Mouse (Mus musculus): ENCODE measurements around the gene N4bp2. TPM values are rescaled to one million over a fixed set of nuclear protein-coding genes. Genes with fewer than 3 reads are reported as not detected.

N4bp2 gene
- total and polyA plus RNA-seq, 3 experiments: 13.1 to 16.4 (median 15.1) TPM

DNA sequence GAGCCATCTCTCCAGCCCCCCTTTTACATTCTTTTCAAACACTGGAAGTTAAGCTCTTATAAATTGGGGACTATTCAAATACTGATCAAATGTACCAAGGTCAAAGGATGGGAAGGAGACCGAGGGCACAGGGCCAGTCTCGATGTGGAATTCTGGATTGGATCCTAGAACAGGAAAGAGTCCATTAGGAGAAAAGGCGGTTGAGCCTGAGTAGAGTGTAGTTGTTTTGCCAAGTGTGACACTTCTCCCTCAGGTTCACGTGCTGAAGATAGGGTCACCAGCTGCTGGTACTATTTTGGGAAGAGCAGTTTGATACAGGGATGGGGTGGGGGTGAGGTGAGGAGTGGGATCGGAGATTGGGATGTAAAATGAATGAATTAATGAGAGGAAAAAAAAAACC, 7.5 kb upstream of the N4bp2 start:
- H3K9ac ChIP-seq (ENCODE audit: insufficient read depth, low read depth): no peak overlapping the region
- no peaks in the 10 kb centered on the region for H3K79me2 ChIP-seq (replicated peaks; ENCODE audit: control insufficient read depth, extremely low read depth, insufficient read depth, poor library complexity, severe bottlenecking)
- H3K9me3 ChIP-seq (replicated peaks; ENCODE audit: low read length): no peaks in the 10 kb centered on the region
- H3K36me3 ChIP-seq (replicated peaks in 1 of 2; ENCODE audit: control insufficient read depth in 1 of 2, insufficient read depth in 1 of 2, low read length in 1 of 2): no peaks in the 10 kb centered on the region
- no peaks in the 10 kb centered on the region for H3K27me3 ChIP-seq (replicated peaks)
- DNase-seq (ENCODE audit: extremely low read depth): no peak
- H3K4me2 ChIP-seq (ENCODE audit: insufficient read depth, low read depth, poor library complexity, severe bottlenecking): no peak overlapping the region
- 0 out of 4 replicates have a peak, but pooled peaks cover 0 to 2% of the 10 kb centered on the region in 2 experiments for H3K4me1 ChIP-seq (ENCODE audit: control insufficient read depth in 1 of 2, insufficient read depth in 2 of 2)
- dilution Hi-C loops (cut with MboI; ENCODE audit: extremely low pct_ligation_motif_present, extremely low pct_unique_long_range_greater_than_20kb, low sequenced_read_pairs): no loop called here
- no peak overlapping the region for H3K27ac ChIP-seq (ENCODE audit: insufficient read depth, low read depth)
- TF ChIP-seq SMC3 (IDR thresholded peaks at IDR 0.05; ENCODE audit: low read depth, low read length) (no peak), NELFE (IDR thresholded peaks at IDR 0.05; ENCODE audit: low read depth, low read length) (no peak), BHLHE40 (IDR thresholded peaks at IDR 0.05; ENCODE audit: low read depth, low read length) (no peak), POLR2AphosphoS2 (IDR thresholded peaks at IDR 0.05; ENCODE audit: low read depth, low read length) (no peak), MXI1 (IDR thresholded peaks at IDR 0.05; ENCODE audit: low read depth, low read length) (no peak), JUND (conservative IDR thresholded peaks at IDR 0.05; ENCODE audit: low read depth, low read length) (no peak), TCF12 (IDR thresholded peaks at IDR 0.05; ENCODE audit: low read depth, low read length) (no peak), TBP (conservative IDR thresholded peaks at IDR 0.05; ENCODE audit: low read depth, low read length) (no peak), NRF1 (IDR thresholded peaks at IDR 0.05; ENCODE audit: low read depth, low read length) (no peak), RCOR1 (conservative IDR thresholded peaks at IDR 0.05; ENCODE audit: low read depth, low read length) (no peak), PAX5 (IDR thresholded peaks at IDR 0.05; ENCODE audit: low read length) (no peak), GABPA (IDR thresholded peaks at IDR 0.05; ENCODE audit: insufficient replicate concordance, low read depth, low read length) (no peak), MYC (IDR thresholded peaks at IDR 0.05; ENCODE audit: low read depth, low read length) (no peak), KAT2A (IDR thresholded peaks at IDR 0.05; ENCODE audit: insufficient replicate concordance, low read length) (no peak), MEF2A (IDR thresholded peaks at IDR 0.05; ENCODE audit: borderline replicate concordance, low read depth, low read length) (no peak), ZC3H11A (IDR thresholded peaks at IDR 0.05; ENCODE audit: low read depth, low read length) (no peak), IRF4 (IDR thresholded peaks at IDR 0.05; ENCODE audit: low read depth, low read length) (no peak), EP300 (IDR thresholded peaks at IDR 0.05; ENCODE audit: low read length) (no peak)
- in situ Hi-C loops (cut with MboI; ENCODE audit: low pct_ligation_motif_present, low pct_unique_long_range_greater_than_20kb, low sequenced_read_pairs): no loop called here
- no peak overlapping the region for H3K4me3 ChIP-seq (replicated peaks in 1 of 3; ENCODE audit: low read depth in 2 of 3, low read length in 2 of 3, poor library complexity in 1 of 3)

DNA sequence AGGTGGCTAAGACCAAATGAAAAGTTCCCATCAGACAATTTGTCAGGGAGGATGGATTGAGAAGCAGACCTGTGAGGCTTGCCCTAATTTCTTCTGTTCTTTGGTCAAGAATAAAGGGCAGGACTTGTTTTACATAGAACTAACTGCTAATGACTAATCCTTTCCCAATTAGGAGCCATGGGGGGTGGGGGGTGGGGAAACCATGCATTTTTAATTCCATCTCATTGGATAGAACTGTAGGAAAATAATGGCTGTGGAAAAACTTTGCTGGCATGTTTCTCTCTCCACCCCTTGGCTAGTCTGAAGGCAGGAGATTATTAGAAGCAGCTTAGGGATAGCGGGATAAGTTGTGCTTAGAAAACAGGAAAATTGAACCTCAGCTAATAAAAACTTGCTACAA, 6.2 kb upstream of the N4bp2 start:
- dilution Hi-C loops (cut with MboI; ENCODE audit: extremely low pct_ligation_motif_present, extremely low pct_unique_long_range_greater_than_20kb, low sequenced_read_pairs): no loop called here

More for the DNA sequence above, 6.2 kb upstream of the N4bp2 start:
- no peak overlapping the region for H3K27ac ChIP-seq (ENCODE audit: insufficient read depth, low read depth)
- no peak for DNase-seq (ENCODE audit: extremely low read depth)
- H3K27me3 ChIP-seq (replicated peaks): peaks cover 2% of the 10 kb centered on the region
- no peak overlapping the region for H3K9ac ChIP-seq (ENCODE audit: insufficient read depth, low read depth)
- H3K4me2 ChIP-seq (ENCODE audit: insufficient read depth, low read depth, poor library complexity, severe bottlenecking): no peak overlapping the region
- no peaks in the 10 kb centered on the region for H3K79me2 ChIP-seq (replicated peaks; ENCODE audit: control insufficient read depth, extremely low read depth, insufficient read depth, poor library complexity, severe bottlenecking)
- H3K36me3 ChIP-seq (replicated peaks in 1 of 2; ENCODE audit: control insufficient read depth in 1 of 2, insufficient read depth in 1 of 2, low read length in 1 of 2): no peaks in the 10 kb centered on the region
- no peak for TF ChIP-seq SMC3 (IDR thresholded peaks at IDR 0.05; ENCODE audit: low read depth, low read length)
- TF ChIP-seq E2F4 (IDR thresholded peaks at IDR 0.05; ENCODE audit: insufficient replicate concordance, low read depth, low read length): no peak
- TF ChIP-seq EP300 (IDR thresholded peaks at IDR 0.05; ENCODE audit: low read length): no peak
- TF ChIP-seq CTCF (conservative IDR thresholded peaks at IDR 0.05 in 1 of 2, IDR thresholded peaks at IDR 0.05 in 1 of 2; ENCODE audit: low read depth in 2 of 2, low read length in 2 of 2): no peak
- TF ChIP-seq MEF2A (IDR thresholded peaks at IDR 0.05; ENCODE audit: borderline replicate concordance, low read depth, low read length): no peak
- no peak for TF ChIP-seq PAX5 (IDR thresholded peaks at IDR 0.05; ENCODE audit: low read length)
- TF ChIP-seq MYC (IDR thresholded peaks at IDR 0.05; ENCODE audit: low read depth, low read length): no peak
- no peak for TF ChIP-seq TCF12 (IDR thresholded peaks at IDR 0.05; ENCODE audit: low read depth, low read length)
- no peak for TF ChIP-seq MAFK (IDR thresholded peaks at IDR 0.05; ENCODE audit: insufficient replicate concordance, low read length)
- no peak for TF ChIP-seq TBP (conservative IDR thresholded peaks at IDR 0.05; ENCODE audit: low read depth, low read length)
- no peak for TF ChIP-seq MAX (IDR thresholded peaks at IDR 0.05; ENCODE audit: low read length)
- TF ChIP-seq ZKSCAN1 (IDR thresholded peaks at IDR 0.05; ENCODE audit: borderline replicate concordance, low read depth, low read length): no peak
- TF ChIP-seq RAD21 (IDR thresholded peaks at IDR 0.05; ENCODE audit: low read depth, low read length): no peak
- H3K4me1 ChIP-seq (ENCODE audit: control insufficient read depth in 1 of 2, insufficient read depth in 2 of 2): no peaks in the 10 kb centered on the region
- H3K4me3 ChIP-seq (replicated peaks in 1 of 3; ENCODE audit: low read depth in 2 of 3, low read length in 2 of 3, poor library complexity in 1 of 3): no peak overlapping the region
- in situ Hi-C loops (cut with MboI; ENCODE audit: low pct_ligation_motif_present, low pct_unique_long_range_greater_than_20kb, low sequenced_read_pairs): no loop called here
- H3K9me3 ChIP-seq (replicated peaks; ENCODE audit: low read length): no peaks in the 10 kb centered on the region

Data from CH12.LX (cell line).